Mouse (Mus musculus) lung, postnatal 36 days (tissue): ENCODE results near the gene Nav1.

ENCODE experiments used
- DNase-seq: peaks from one replicate; pipeline ENCODE4 v3.0.0; 2022; ENCODE audit warnings: mixed read lengths

Gene Nav1

DNA sequence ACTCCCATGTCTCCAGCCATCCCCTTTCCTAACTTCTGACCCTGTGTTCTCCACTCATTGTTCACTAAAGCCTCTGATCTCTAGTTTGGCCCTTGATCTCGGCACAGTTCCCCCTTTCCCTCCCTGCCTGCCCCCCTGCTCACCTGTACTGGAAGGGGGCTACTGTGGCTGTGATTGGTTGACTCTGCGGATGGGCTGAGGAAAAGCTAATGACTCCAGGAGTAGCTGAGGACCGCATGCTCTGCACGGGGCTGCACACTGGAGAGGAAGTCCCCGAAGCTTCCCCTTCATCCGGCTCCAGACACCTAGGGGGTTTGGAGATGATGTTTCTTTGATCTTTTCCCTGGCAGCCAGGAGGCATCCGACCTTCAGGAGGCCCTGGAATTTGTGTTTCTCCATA is at the start of gene Nav1:
Gene Nav1, minus strand, starts transcription at position 277 of the 400 bp plus-strand sequence.
- no peak for DNase-seq

DNA sequence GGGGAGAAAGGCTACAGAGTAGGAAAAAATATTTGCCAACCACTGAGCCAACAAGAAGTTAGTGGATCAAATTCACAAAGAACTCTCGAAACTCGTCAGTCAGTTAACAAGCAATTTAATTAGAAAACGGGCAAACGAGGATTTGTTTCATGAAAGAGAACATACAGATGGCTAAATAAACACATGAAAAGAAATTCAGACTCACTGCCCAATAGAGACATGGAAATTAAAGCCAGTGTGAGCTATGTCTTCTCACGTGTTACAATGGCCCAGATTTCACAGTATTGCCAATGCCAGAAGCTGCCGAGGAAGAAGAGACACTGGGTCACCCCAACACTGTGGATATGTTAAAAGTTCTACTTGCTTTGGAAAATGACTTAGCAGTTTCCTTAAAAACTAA is 46.8 kb upstream of the Nav1 start:
- DNase-seq, result no peak

DNA sequence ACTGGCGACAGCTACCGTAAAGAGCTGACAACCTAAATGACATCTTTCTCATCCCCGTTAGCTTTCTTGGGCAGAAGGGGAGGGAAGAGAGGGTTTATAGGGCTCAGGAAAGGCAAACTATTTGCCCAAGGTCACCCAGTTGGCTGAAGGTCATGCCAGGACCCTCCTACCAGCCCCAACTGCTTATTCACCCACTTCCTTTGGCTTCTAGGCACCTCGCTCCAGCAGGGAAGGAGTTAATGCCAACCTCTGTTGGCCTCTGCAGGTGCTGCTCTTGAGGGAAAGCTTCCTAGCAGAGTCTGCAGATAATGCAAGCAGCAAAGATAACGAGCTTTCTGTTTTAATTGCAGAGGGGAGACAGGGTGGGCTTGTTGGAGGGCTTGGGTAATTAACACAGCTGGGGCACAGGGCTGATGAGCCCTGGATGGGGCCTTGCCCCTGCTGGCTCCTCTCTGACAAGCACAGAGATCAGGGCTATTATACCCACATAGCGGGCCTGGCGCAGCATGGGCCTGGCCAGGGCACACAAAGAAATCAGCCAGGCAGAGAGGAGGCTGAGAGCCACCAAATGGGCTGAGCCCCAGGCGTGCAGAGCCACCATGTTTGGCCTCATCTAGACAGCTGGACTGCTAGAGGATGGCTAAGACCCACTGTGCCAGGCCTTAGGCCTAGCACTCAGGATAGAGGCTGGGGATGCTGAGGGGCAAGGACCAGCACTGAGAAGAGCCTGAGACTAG is 38.5 kb upstream of the Nav1 start:
- no peak for DNase-seq

DNA sequence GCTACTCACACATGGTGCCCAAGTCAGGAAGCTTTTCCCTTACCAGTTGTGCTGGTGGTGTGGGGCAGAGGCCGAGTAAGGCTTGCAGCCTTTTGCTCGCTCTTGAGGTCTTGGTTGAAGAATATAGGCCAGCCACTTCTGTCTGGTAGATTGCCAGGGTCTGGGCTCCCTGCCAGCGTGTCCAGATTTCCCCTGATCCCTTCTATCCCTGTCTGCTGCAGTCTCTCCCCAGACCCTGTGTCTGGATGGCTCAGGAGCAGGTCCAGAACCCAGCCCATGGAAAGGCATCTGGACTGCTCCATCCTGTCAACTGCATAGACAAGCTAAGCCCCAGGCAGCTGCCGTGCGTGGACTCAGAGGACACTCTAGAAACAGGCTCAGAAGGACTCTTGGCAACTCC is 37.0 kb upstream of the Nav1 start:
- no peak for DNase-seq

DNA sequence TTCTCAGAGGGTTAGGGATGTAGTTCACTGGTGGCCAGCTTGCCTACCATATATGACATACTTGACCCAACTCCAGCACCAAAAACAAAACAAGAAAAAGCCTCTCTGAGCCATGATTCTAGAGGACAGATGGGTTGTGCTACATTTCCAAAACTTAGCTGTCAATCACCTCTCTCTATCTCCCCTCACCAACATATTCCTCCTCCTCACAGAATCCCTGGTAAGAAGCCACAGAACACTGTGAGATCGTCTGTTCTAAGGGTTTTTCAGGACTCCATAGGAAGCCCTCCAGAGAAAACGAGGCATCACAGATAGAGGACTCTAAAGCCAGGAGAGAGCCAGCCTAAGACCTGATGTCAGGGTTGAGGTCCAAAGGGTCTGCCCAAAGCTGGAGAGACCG is 36.6 kb upstream of the Nav1 start:
- DNase-seq, result no peak

DNA sequence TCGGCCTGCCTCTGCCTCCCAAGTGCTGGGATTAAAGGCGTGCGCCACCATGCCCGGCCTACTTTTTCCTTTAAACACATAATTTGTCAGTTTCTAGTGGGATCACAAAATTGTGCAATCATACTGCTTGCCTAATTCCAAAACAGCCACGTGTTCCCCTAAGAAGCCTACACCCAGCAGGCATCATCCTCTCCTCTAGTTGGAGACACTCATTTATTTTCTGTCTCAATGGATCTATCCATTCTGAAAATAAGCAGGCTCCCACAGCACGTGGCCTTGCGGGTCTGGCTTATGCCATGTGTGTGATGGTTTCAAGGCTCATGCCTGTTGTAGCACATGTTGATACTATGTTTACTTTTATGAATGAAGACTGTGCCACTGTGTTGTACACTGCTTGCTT is 32.8 kb upstream of the Nav1 start:
- DNase-seq, result no peak

DNA sequence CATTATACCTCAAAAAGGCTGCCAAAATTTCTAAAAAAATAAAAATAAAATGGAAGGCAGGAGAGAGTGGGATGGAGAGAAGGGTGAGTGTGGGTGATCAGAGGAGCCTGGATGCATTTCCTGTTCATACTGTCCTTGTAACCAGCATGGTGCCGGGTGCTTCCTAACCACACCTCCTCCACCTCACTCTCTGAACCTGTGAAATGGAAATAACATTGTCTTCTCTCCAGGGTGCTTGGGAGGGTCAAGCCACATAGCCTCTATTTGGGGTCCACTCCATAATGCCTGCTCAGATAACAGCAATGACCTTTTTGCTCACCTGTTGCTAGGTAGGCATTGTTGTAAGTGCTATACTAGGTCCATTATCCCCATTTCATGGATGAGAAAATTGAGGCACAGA is 32.0 kb upstream of the Nav1 start:
- no peak for DNase-seq

DNA sequence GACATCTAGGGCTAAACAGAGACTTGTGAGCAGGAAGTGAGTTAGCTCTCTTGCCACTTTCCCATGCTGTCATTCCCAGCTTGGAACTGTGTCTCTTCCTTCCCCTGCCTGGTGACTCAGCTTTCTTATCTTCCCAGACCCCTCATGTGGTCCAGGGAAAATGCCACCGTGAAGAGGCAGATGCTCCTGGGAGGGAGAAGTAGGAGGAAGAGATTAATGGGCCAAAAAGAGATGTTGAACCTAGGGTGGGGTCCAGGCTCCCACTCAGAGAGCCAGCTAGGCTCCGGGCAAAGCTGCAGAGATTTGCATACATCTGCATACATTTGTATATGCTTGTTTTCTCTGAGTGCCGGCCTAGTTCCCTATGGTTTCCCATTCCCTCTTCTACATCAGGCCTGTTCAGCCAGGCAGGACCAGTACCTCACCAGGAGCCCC is 30.5 kb upstream of the Nav1 start:
- DNase-seq, result no peak

DNA sequence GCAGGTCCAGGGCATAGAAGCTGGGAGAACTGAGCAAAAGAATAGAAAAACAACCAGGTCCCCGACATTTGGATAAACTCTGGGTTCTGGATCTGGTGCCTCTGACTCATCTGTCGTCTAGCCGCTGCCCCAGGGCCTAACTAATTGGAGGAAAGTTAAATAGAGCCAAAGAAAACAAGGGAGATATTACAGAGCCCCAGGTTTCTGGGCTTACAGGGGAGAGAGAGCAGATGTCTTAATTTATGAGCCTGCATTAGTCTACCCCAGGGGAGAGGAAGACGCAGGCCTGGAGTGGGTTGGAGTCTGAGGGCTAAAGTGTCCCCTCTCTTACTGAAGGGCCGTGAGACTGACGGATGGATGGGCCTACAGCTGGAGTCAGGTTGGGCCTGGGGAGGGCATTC is 29.0 kb upstream of the Nav1 start:
- no peak for DNase-seq

DNA sequence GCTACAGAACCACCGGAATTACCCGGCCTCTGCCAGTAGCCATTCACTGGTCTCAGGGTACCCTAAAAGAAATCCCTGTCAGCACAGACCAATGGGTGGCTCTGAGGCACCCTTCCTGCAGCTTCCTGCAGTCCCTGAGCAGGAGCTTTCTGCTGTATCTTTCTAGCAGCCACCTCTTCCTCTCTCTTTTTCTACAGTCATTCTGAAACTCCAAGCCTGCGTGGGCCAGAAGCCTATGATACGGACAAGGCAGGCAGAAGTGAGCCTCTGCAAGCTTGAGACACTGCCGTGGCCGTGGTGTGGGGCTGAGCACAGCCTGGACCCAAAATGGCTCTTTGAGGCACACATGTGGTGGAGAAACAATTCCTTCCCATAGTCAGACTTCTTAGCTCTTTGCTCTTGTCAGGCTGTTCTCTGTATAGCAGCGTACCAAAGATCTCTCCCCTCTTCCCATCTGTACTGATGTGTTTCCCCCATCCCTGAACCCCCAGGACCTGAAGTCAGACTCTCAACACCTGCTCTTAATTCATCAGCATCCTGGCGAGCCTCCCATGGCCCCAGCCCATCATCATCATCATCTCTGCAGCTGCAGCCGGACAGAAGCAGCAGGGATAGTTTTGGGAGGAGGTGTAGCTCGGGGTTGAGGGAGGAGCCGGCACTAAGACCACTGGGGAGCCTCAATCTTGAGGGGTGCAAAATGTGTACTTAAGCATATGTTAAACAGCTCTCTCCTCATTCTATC is 28.4 kb upstream of the Nav1 start:
- no peak for DNase-seq

DNA sequence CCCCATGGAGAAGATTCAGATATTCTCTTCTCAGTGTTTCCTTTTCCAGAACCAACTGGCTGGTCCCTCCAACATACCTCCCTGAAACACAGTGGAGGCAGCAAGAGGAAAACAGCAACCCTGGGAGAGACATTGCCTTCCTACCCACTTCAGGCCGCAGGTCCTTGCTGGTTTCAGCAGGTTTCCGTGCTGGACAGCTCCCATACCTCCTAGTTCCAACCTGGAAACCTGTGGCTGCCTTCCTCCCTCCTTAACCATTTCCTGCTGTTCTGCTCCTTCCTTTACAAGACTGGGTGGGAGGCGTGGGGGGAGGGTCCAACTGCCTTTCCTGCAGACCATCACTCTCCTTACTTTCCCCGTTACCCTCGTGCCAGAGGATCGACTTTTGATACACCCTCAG is 27.7 kb upstream of the Nav1 start:
- DNase-seq, result peak; percentile 44

DNA sequence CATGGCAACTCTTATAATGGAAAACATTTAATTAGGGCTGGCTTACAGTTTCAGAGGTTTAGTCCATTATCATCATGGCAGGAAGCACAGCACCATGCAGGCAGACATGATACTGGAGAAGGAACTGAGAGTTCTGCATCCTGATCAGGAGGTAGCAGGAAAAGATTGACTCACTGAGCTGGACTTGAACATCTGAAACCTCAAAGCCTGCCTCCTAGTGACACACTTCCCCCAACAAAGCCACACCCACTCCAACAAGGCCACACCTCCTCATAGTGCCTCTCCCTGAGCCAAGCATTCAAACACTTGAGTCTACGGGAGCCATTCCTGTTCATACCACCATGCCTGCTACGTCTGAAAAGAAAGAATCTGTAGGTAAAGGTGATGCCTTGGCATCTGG is 26.8 kb upstream of the Nav1 start:
- DNase-seq, result no peak

DNA sequence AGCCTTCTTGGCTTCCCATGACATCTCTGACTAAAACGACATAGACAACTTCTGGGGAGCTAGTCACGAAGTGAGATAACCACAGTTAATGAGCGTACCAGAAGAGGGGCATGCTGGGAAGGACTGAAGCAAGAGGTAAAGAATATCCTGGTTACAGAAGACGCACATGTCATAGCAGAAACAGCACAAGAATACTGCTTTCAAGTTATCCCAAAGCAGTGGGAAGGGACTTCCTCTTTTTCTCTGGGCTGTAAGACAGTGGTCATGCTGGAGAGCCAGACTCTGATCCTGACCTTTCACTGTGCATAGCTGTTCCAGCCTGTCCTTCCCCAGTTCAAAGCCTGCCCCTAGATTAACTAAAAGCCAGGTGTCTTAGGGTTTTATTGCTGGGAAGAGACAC is 26.4 kb upstream of the Nav1 start:
- DNase-seq, result no peak

DNA sequence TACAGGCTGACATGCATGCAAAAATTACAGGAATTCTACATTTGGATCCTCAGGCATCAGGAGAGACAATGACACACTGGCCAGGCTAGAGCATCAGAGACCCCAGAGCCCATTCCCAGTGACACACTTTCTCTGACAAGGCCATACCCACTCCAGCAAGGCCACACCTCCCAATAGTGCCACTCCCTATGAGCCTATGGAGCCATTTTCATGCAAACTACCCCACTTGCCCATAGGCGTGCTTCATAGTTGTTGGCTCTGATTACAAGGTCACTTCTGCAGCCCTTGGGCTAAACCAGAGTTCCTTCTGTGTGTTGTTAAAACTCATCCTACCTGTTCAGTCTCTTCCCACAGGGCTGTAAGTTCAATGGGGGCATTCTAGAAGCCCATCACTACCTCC is 25.1 kb upstream of the Nav1 start:
- DNase-seq, result no peak

DNA sequence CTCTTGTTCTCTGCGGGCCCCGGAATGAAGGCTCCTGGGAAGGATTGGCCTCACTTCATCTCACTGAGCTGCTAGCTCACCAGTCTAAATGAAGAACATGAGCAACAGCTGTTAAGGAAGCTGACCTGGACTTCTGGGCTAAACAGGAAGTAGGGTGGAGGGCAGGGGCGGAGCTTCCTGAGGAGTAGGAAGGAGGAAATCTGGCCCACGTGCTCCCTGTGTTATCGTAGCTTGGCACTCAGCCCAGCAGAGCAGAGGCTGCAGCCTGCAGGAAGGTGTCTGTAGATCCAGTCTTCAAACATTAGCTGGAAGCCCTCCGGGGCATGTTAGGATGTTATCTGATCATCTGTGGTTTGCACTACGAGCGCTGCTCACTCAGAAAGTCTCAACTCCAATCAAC is 24.4 kb upstream of the Nav1 start:
- DNase-seq, result peak; percentile 97

DNA sequence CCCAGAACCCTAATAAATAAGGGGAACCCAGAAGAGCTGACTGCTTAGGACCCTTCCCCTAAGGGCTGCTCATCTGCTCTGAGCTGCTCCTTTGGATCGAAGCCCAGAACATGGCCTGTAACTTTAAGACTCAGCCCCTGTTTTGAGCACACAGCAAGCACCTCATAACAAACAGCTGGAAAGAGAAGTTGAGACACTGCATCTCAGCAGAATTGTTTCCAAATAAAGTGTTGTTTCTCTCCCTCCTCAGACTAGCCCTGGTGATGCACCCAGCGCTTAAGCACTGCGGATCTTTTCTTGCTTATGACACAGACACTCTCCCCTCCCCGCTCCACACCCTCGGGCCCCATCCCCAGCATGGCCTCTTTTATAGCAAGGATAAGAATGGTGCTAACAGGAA is 22.8 kb upstream of the Nav1 start:
- no peak for DNase-seq

DNA sequence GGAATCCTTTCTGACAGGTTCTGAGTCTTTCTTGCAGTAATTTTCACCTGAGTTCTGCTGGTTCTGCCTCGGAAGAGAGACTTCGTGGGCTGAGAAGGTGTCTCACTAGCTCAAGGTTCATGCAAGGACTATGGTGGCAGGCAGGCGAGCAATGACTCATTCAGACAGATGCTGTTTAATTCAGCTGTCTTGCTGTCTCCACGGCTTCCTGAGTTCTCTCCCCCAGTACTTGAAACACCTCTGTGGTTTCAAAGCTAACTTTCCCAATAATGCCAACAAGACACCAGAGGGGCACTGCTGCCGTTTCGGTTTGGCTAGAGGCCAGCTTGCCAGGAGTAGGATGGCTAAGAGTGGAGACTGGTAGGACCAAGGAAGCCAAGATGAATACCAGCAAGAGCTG is 19.1 kb upstream of the Nav1 start:
- DNase-seq, result no peak

DNA sequence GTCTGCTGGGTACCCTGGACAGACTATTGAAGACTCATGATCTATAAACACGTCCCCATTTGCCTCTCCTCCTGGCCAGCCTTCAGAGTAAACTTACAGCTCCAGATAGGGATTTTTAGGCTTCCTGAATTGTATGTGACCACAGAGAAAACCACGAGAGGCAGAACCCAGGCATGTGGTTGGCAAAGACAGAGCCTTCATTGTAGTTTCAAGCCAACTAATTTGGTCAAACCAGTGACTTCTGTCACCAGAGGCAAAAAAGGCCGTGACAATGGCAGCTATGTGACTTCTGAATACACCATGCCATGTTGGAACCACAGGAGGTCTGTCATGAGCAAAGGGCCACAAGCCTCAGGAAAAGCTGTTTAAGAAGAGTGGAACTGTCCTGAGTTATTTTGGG is 18.6 kb upstream of the Nav1 start:
- DNase-seq, result no peak

DNA sequence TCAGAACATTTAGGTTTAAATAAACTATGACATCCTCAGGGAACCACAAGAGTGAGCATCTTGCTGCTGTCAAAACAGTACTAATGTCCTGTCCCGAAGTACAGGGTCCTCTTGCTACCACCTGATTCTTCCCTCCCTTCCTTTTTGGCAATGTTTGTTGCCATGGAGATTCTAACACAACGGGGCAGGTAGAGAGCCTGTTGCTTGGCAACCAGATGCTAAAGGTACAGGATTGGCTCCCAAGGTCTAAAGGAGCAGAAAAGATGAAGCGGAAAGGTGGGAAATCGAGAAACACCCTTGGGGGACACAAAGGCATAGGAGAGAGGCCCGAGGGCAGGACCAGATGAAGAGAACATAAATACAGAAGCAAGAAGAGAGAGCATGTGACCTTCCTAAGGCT is 17.6 kb upstream of the Nav1 start:
- DNase-seq, result no peak

DNA sequence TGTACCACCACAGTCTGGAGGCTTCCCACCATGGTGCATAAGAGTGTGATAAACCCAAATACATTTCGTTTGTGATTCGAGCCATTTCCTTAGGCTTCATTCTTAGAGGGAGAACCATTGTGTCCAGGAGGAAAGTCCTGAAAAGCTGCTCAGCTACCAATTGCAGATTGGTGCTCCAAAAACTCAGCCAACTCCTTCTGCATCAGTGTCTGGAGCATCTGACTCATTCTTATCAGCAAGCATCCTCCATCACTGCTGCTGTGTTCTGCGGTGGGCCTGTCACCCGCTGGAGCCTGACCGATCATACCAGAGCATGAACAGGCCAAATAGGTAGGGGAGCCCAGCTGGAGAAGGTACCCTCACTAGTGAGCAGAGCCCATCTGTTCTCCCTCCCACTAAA is 16.0 kb upstream of the Nav1 start:
- DNase-seq, result no peak

DNA sequence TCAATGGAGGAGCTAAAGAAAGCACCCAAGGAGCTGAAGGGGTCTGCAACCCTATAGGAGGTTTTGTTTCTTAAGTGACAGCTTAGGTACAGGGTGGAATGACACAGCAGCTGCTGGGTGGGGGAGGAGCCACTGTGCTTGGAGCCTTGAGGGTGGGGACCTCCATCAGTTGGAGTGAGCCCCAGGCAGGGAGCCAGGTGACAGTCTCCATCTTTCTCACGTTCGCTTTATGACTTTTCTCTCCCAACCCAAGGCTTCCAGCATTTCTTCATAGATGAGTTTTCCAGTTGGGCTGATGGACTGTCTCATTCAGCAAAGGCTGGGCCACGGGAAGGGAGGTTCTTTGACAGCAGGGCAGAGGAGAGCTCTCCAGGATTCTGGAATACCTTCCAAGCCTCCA is 14.2 kb upstream of the Nav1 start:
- no peak for DNase-seq

DNA sequence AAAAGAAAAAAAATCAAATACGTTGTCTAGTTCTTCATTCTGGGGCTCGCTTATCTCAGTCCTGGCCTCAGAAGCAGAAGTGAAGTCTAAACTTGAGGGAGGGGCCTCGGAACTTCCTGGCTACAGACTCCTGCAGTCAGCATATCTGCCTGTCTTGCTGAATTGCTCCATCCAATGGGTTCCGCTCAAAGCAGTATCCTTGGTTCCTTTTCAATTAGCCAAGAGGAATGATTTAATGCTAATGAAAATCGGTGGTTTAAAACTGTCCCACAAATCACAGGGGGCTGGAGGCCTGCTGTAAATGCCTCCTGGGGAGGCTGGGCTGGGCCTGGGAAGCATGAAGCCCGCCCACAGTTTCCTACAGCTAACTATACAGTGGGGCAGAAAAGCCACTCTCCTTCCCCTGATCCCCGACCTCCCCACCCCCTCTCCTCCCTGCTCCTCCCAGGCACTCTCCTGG is 12.9 kb upstream of the Nav1 start:
- DNase-seq, result peak; percentile 61

DNA sequence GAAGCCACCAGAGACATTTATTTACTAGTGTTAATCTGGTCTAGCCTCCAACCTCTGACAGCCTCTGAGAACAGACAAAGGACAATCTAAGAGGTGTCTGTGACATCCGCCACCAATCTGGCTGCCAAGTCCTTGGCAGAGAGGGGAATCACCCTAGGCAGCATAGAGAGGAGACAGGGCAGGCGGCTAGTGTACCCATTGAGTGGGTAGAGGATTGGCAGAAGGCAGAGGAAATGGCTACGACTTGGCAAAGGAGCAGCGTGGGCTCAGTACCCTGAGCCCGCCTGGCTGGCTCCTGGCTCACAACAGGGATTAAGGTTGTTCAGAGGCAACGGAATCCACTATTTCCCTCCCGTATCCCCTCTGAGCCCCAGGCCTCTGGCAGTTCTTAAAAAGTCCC is 12.0 kb upstream of the Nav1 start:
- DNase-seq, result no peak

DNA sequence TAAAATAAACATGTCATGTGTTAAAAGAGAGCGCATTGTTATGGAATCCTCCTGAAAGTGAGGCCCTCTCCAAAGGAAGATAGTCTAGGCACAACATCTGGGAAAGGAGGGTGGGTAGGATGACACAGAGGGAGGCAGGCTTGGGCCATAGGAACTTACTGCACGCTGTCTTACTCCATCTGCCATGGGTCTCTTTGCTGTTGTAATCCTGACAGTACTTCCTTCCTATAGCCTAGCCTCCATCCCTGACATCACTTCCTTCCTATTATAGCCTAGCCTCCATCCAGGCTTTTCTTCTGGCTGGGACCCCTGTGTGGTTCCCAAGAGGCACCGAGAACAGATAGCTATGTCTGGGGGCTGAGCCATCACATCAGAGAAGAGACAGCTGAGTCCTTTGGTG is 10.2 kb upstream of the Nav1 start:
- DNase-seq, result no peak
